ENCODE assay signal across 8 mouse cellular contexts in genomic region chr11:19760861-19761693, GRCm38 (mm10).
DNase-seq lines count a peak whose midpoint lies in the region; ATAC-seq and TF ChIP-seq lines count a peak whose summit lies in the region.

No protein-coding gene starts in this region.

- TF ChIP-seq CTCF in MEL (IDR thresholded peaks at IDR 0.05 in 2 of 3, conservative IDR thresholded peaks at IDR 0.05 in 1 of 3; ENCODE audit: control insufficient read depth in 1 of 3, insufficient read depth in 1 of 3, low read depth in 2 of 3, low read length in 3 of 3, poor library complexity in 1 of 3, severe bottlenecking in 1 of 3): peak; percentile 79 to 95 (median 80)

- WGBS in forebrain, embryonic 13.5 days: 17% methylated on average over 16 of the region's 16 CpGs
- WGBS in heart, embryonic 16.5 days: 16% methylated on average over 16 of the region's 16 CpGs
- WGBS in liver, embryonic 11.5 days: 19% methylated on average over 16 of the region's 16 CpGs

- H3K4me1 ChIP-seq in MEL (ENCODE audit: control insufficient read depth in 1 of 2, insufficient read depth in 2 of 2, low read length in 2 of 2): no peaks in the 10 kb centered on the region
- H3K4me1 ChIP-seq in forebrain, embryonic 13.5 days: peaks cover 8% of the 10 kb centered on the region
- no peaks in the 10 kb centered on the region for H3K4me1 ChIP-seq in heart, embryonic 16.5 days (ENCODE audit: control insufficient read depth, insufficient read depth, low read length)
- H3K4me1 ChIP-seq in liver, embryonic 11.5 days (replicated peaks; ENCODE audit: control insufficient read depth, insufficient read depth, low read length): no peaks in the 10 kb centered on the region

- ATAC-seq in cerebellum, adult (ENCODE audit: insufficient number of reproducible peaks, low FRiP score, low TSS enrichment): peak; percentile 64; the same call in 1 of the 2 replicates
- peak; percentile 29; the same call in 1 of the 2 replicates for ATAC-seq in forebrain, embryonic 13.5 days
- no peak for ATAC-seq in heart, embryonic 16.5 days (replicated peaks; ENCODE audit: extremely low read depth, insufficient read depth, low FRiP score)
- no peak for ATAC-seq in liver, embryonic 11.5 days (replicated peaks; ENCODE audit: low FRiP score)

- no peak for TF ChIP-seq EP300 in MEL (IDR thresholded peaks at IDR 0.05; ENCODE audit: low read depth in 1 of 2, low read length in 2 of 2)

- H3K4me3 ChIP-seq in MEL (ENCODE audit: control insufficient read depth in 1 of 2, insufficient read depth in 1 of 2, low read depth in 2 of 2, low read length in 2 of 2): no peak overlapping the region
- no peak overlapping the region for H3K4me3 ChIP-seq in forebrain, embryonic 13.5 days
- peak overlapping the region; percentile 43 for H3K4me3 ChIP-seq in heart, embryonic 16.5 days (ENCODE audit: low read length)
- H3K4me3 ChIP-seq in liver, embryonic 11.5 days (ENCODE audit: low read depth, low read length): 0 out of 2 replicates have a peak overlapping the region, but pooled peaks have one; percentile 10

- H3K36me3 ChIP-seq in MEL (ENCODE audit: control insufficient read depth in 1 of 2, insufficient read depth in 2 of 2, low read length in 2 of 2): no peaks in the 10 kb centered on the region; a peak in 1 of 4 replicates
- no peaks in the 10 kb centered on the region for H3K36me3 ChIP-seq in forebrain, embryonic 13.5 days (ENCODE audit: poor library complexity, severe bottlenecking)
- no peaks in the 10 kb centered on the region for H3K36me3 ChIP-seq in heart, embryonic 16.5 days (ENCODE audit: control insufficient read depth, insufficient read depth)
- H3K36me3 ChIP-seq in liver, embryonic 11.5 days (ENCODE audit: control insufficient read depth, insufficient read depth, low read length): no peaks in the 10 kb centered on the region

- H3K9me3 ChIP-seq in MEL (replicated peaks; ENCODE audit: insufficient read depth, low read length): no peaks in the 10 kb centered on the region
- H3K9me3 ChIP-seq in forebrain, embryonic 13.5 days (replicated peaks): no peaks in the 10 kb centered on the region
- no peaks in the 10 kb centered on the region for H3K9me3 ChIP-seq in heart, embryonic 16.5 days (replicated peaks; ENCODE audit: control insufficient read depth, low read length)
- H3K9me3 ChIP-seq in liver, embryonic 11.5 days (ENCODE audit: control insufficient read depth, low read length): no peaks in the 10 kb centered on the region

- no peaks in the 10 kb centered on the region for H3K79me2 ChIP-seq in MEL (ENCODE audit: control insufficient read depth, insufficient read depth, low read length, poor library complexity)

- peak; percentile 73 for DNase-seq in MEL (ENCODE audit: low read depth, low spot score)
- peak; percentile 61 to 75 for DNase-seq in kidney, postnatal 36 days
- peak; percentile 39 for DNase-seq in liver, embryonic 11.5 days (ENCODE audit: low spot score)
- DNase-seq in neural tube, embryonic 10.5 days (ENCODE audit: extremely low spot score, low spot score): peak; percentile 69
- DNase-seq in testis, postnatal 10 days (ENCODE audit: low spot score): peak; percentile 53

- no peak overlapping the region for H3K9ac ChIP-seq in MEL (ENCODE audit: control insufficient read depth, low read depth, low read length, poor library complexity, severe bottlenecking)
- H3K9ac ChIP-seq in forebrain, embryonic 13.5 days: no peak overlapping the region
- no peak overlapping the region for H3K9ac ChIP-seq in heart, embryonic 16.5 days (ENCODE audit: low read length)
- H3K9ac ChIP-seq in liver, embryonic 11.5 days (ENCODE audit: low read depth, low read length): no peak overlapping the region

- peak overlapping the region; percentile 35 for H3K4me2 ChIP-seq in forebrain, embryonic 13.5 days
- peak overlapping the region; percentile 62 for H3K4me2 ChIP-seq in heart, embryonic 16.5 days (ENCODE audit: low read depth, low read length)
- H3K4me2 ChIP-seq in liver, embryonic 11.5 days: peak overlapping the region; percentile 45

- no peak overlapping the region for H3K27ac ChIP-seq in MEL (ENCODE audit: control insufficient read depth, low read depth, low read length)
- H3K27ac ChIP-seq in forebrain, embryonic 13.5 days: no peak overlapping the region
- H3K27ac ChIP-seq in heart, embryonic 16.5 days (ENCODE audit: low read length): no peak overlapping the region
- no peak overlapping the region for H3K27ac ChIP-seq in liver, embryonic 11.5 days (ENCODE audit: low read depth, low read length)

- peak; percentile 97 for TF ChIP-seq RAD21 in MEL (IDR thresholded peaks at IDR 0.05; ENCODE audit: low read depth, low read length)

- peaks cover 0 to 3% of the 10 kb centered on the region in 2 experiments; a peak in 3 of 4 replicates for H3K27me3 ChIP-seq in MEL (ENCODE audit: control insufficient read depth in 1 of 2, insufficient read depth in 2 of 2, low read length in 2 of 2)
- H3K27me3 ChIP-seq in forebrain, embryonic 13.5 days: peaks cover 20% of the 10 kb centered on the region
- no peaks in the 10 kb centered on the region for H3K27me3 ChIP-seq in heart, embryonic 16.5 days (ENCODE audit: control insufficient read depth, insufficient read depth, low read length)
- no peaks in the 10 kb centered on the region for H3K27me3 ChIP-seq in liver, embryonic 11.5 days (replicated peaks; ENCODE audit: control insufficient read depth, insufficient read depth, low read length)

- TF ChIP-seq POLR2A in MEL (IDR thresholded peaks at IDR 0.05; ENCODE audit: control insufficient read depth in 1 of 2, insufficient read depth in 1 of 2, low read depth in 1 of 2, low read length in 2 of 2, poor library complexity in 1 of 2): no peak

TF ChIP-seq in MEL, 35 proteins besides CTCF, POLR2A, EP300 and RAD21:
- peak; percentile 93 for TF ChIP-seq SMC3 (IDR thresholded peaks at IDR 0.05; ENCODE audit: low read depth, low read length)
- no peak; the same call in 1 of the 2 replicates for TF ChIP-seq GABPA (IDR thresholded peaks at IDR 0.05; ENCODE audit: low read depth, low read length)
- peak; percentile 90 for TF ChIP-seq ZC3H11A (IDR thresholded peaks at IDR 0.05; ENCODE audit: low read depth, low read length)
- no peak for TF ChIP-seq POLR2AphosphoS2 (IDR thresholded peaks at IDR 0.05; ENCODE audit: low read length)

Comparison
In these comparisons a context has a peak if more than half of its experiments do, and no peak if none do; other contexts are left out.
1. H3K4me3 ChIP-seq: peak in heart, embryonic 16.5 days (single experiment) and liver, embryonic 11.5 days (single experiment); none in MEL (0 of 2) and forebrain, embryonic 13.5 days (single experiment).
2. ATAC-seq: peak in cerebellum, adult (single experiment) and forebrain, embryonic 13.5 days (single experiment); none in heart, embryonic 16.5 days (single experiment) and liver, embryonic 11.5 days (single experiment).
3. Peak in every context shown above with its lines, with median percentiles within 50 percentile points of each other: DNase-seq and H3K4me2 ChIP-seq.